33 mouse cellular contexts compared by ENCODE assay signal in genomic region chr19:40528254-40528653, GRCm38 (mm10).
"Had no signal": no experiment of that assay in that cellular context is flagged by ENCODE, and none has a peak within 500 bp of the region (broad histone marks: within the 10 kb centered on the region; RNA-seq: fewer than 3 reads in every experiment).

No protein-coding gene starts in this region.

- H3K27ac ChIP-seq: heart, embryonic 10.5 days; heart, embryonic 13.5 days; heart, embryonic 15.5 days; hindbrain, embryonic 10.5 days; hindbrain, embryonic 12.5 days; hindbrain, embryonic 13.5 days; hindbrain, embryonic 14.5 days; hindbrain, embryonic 15.5 days; hindbrain, postnatal 0 days; kidney, embryonic 15.5 days; kidney, postnatal 0 days; layer of hippocampus, adult 2 months; left cerebral cortex, adult 2 months had no signal

- ATAC-seq: hindbrain, embryonic 16.5 days; hindbrain, postnatal 0 days; inflammation-experienced regulatory T-cells, adult 6 months had no signal

- H3K4me3 ChIP-seq: heart, embryonic 10.5 days; heart, embryonic 12.5 days; heart, embryonic 13.5 days; heart, embryonic 15.5 days; hindbrain, embryonic 10.5 days; hindbrain, embryonic 12.5 days; hindbrain, embryonic 13.5 days; hindbrain, embryonic 15.5 days; kidney, embryonic 15.5 days; layer of hippocampus, adult 2 months; left cerebral cortex, adult 2 months had no signal

- H3K4me2 ChIP-seq: heart, embryonic 11.5 days; heart, embryonic 12.5 days; heart, embryonic 13.5 days; heart, embryonic 15.5 days; hindbrain, embryonic 12.5 days; hindbrain, embryonic 13.5 days; hindbrain, embryonic 14.5 days; hindbrain, embryonic 15.5 days; kidney, embryonic 15.5 days had no signal

- H3K36me3 ChIP-seq: heart, embryonic 10.5 days; heart, embryonic 12.5 days; heart, embryonic 13.5 days; heart, embryonic 15.5 days; hindbrain, embryonic 10.5 days; hindbrain, embryonic 12.5 days; hindbrain, embryonic 13.5 days; hindbrain, embryonic 15.5 days; kidney, embryonic 15.5 days had no signal

- DNase-seq: heart, postnatal 10 days; heart, postnatal 14 days; heart, postnatal 36 days; heart, postnatal 4 days; kidney, adult 11 months; kidney, adult 18-20 months; kidney, adult 2 months; kidney, adult 8-10 months; kidney, adult 9 months; kidney, postnatal 10 days; kidney, postnatal 14 days; kidney, postnatal 25 days; kidney, postnatal 36 days; kidney, postnatal 4 days; layer of hippocampus, adult 9-11 months; layer of hippocampus, postnatal 36 days had no signal

- H3K9ac ChIP-seq: heart, embryonic 12.5 days; heart, embryonic 13.5 days; heart, embryonic 15.5 days; hindbrain, embryonic 12.5 days; hindbrain, embryonic 13.5 days; hindbrain, embryonic 14.5 days; hindbrain, embryonic 15.5 days; kidney, embryonic 15.5 days had no signal

- H3K4me1 ChIP-seq: heart, embryonic 10.5 days; heart, embryonic 12.5 days; heart, embryonic 13.5 days; hindbrain, embryonic 10.5 days; hindbrain, embryonic 12.5 days; hindbrain, embryonic 15.5 days; kidney, embryonic 15.5 days had no signal

- H3K27me3 ChIP-seq: heart, embryonic 12.5 days; heart, embryonic 13.5 days; heart, embryonic 15.5 days; hindbrain, embryonic 12.5 days; hindbrain, embryonic 13.5 days; hindbrain, embryonic 15.5 days; kidney, embryonic 15.5 days had no signal

- H3K9me3 ChIP-seq: heart, embryonic 10.5 days; heart, embryonic 12.5 days; heart, embryonic 13.5 days; heart, embryonic 15.5 days; hindbrain, embryonic 10.5 days; hindbrain, embryonic 12.5 days; hindbrain, embryonic 13.5 days; hindbrain, embryonic 15.5 days; kidney, embryonic 15.5 days had no signal
